Mouse (Mus musculus) kidney, postnatal 0 days (tissue): ENCODE results near the gene Cacna1s. TPM values are rescaled to one million over a fixed set of nuclear protein-coding genes. Genes with fewer than 3 reads are reported as not detected.

ENCODE experiments used
- ATAC-seq: fragments of 200-750 bp; cut with Nextera tagmentation; replicated peaks from 2 replicates; pipeline ENCODE4 v1.8.0; 2017; ENCODE audit warnings: low read depth, moderate number of reproducible peaks, moderate TSS enrichment, moderate library complexity; ENCODE audit not compliant: low FRiP score
- DNase-seq: peaks from one replicate; pipeline ENCODE4 v3.0.0-alpha.2; 2016; ENCODE audit warnings: low spot score
- H3K27ac ChIP-seq: fragments of 300-500 bp; sonication (generic); 2 replicates; pipeline ENCODE4 v1.5.1; 2014; ENCODE audit warnings: mild to moderate bottlenecking
- H3K27me3 ChIP-seq: fragments of 300-500 bp; sonication (generic); 2 replicates; pipeline ENCODE4 v1.6.1; 2014; ENCODE audit warnings: low read length, mixed read lengths; ENCODE audit not compliant: insufficient read depth
- H3K36me3 ChIP-seq: fragments of 300-500 bp; sonication (generic); 2 replicates; pipeline ENCODE4 v1.6.1; 2014; ENCODE audit warnings: low read length, mixed read lengths; ENCODE audit not compliant: insufficient read depth
- H3K4me1 ChIP-seq: fragments of 300-500 bp; sonication (generic); replicated peaks from 2 replicates; pipeline ENCODE4 v1.6.1; 2014; ENCODE audit warnings: antibody characterized with exemption, low read length, mixed read lengths; ENCODE audit not compliant: insufficient read depth
- H3K4me2 ChIP-seq: fragments of 300-500 bp; sonication (generic); 2 replicates; pipeline ENCODE4 v1.6.1; 2014; ENCODE audit warnings: mild to moderate bottlenecking, low read length, moderate library complexity, mixed read lengths
- H3K4me3 ChIP-seq: fragments of 300-500 bp; sonication (generic); replicated peaks from 2 replicates; pipeline ENCODE4 v1.5.1; 2014; ENCODE audit warnings: low read depth, low read length
- H3K9ac ChIP-seq: fragments of 300-500 bp; sonication (generic); 2 replicates; pipeline ENCODE4 v1.6.1; 2014; ENCODE audit warnings: low read depth, low read length
- H3K9me3 ChIP-seq: fragments of 300-500 bp; sonication (generic); replicated peaks from 2 replicates; pipeline ENCODE4 v1.6.1; 2016; ENCODE audit warnings: low read length, inconsistent platforms, mixed read lengths
- CTCF ChIP-seq: IDR thresholded peaks from 2 replicates; pipeline ENCODE4 v1.5.1; 2016; ENCODE audit warnings: antibody characterized with exemption, low read depth, mild to moderate bottlenecking, moderate library complexity
- WGBS: fragments of 180-500 bp; shearing (Covaris S2); extraction: QIAGEN DNeasy Blood & Tissue Kit; methylation state at CpG from one replicate; pipeline ENCODE4 v1.1.7; 2014; 5-methylcytosine and 5-hydroxymethylcytosine counted together
- polyA plus RNA-seq: library from polyadenylated mRNA; unstranded; fragments of >200 nt; fragmentation: Nextera tagmentation; extraction: Ambion mirVana; gene quantifications from 2 replicates; pipeline ENCODE4 v1.2.1, GENCODE M21; 2015

Cacna1s gene
- polyA plus RNA-seq, 1 experiment from 2014 or later, result 0.20 TPM

DNA sequence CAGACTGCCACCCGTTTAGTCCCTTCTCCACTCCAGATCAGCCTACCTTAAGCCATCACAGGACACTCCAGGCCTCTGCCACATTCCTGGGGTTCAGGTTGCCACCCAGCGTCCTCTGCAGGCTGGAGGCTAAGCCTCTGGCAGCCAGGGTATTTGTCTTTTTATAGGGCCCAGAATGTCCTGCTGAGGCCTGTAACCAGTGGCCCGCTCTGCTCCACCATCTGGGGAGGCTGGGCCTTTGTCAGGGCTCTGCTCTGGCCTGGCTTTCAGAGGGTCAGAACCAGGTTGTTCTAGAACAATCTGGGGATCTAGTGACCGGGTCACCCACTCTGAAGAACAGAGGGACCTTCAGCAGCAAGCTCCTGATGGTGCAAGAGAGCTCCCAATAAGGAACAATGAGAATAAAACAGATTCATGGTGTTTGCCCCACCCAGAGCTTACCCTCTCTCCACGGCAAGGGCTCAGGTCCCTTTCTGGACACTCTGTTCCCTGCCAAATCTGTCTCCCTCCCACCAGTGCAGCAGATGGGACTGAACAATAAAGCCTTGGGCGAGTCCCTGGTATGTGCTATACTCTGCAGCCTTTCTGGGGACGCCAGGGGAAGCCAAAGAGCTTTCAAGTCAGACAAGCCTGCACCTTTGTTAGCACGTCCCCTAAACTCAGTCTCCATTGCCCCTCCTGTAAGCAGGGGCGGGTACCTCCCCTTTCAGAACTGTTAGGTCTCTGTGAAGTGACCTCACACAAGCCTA is 8.7 kb downstream of the Cacna1s start:
- DNase-seq (no peak), ATAC-seq (no peak)
- Histone ChIP-seq H3K36me3 (no peaks in the 10 kb centered on the region), H3K27me3 (no peaks in the 10 kb centered on the region), H3K4me2 (no peak overlapping the region), H3K27ac (no peak overlapping the region), H3K9me3 (no peaks in the 10 kb centered on the region), H3K4me1 (no peaks in the 10 kb centered on the region), H3K9ac (no peak overlapping the region), H3K4me3 (no peak overlapping the region)
- 59% methylated on average over 9 of the region's 9 CpGs for whole genome bisulfite sequencing
- no peak for TF ChIP-seq CTCF

DNA sequence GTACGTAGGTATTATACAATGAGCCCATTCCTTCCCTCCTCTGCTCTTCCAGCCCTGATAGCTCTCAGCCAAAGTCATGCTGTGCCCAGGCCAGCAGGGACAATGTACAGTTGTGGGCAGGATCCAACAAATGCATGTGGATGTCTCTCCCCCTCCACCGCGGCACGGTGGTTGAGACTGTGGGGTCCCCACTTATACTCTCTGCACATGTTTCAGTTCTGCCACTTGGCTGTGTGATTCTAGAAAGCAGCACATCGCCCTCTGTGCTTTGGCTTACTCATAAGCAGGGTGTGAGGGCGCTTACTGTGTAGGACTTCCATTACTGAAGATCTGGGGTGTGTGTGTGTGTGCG is 9.2 kb downstream of the Cacna1s start:
- 87% methylated on average over 7 of the region's 7 CpGs for WGBS
- no peaks in the 10 kb centered on the region for H3K36me3 ChIP-seq
- H3K27ac ChIP-seq, result no peak overlapping the region
- no peaks in the 10 kb centered on the region for H3K27me3 ChIP-seq
- H3K9me3 ChIP-seq, result no peaks in the 10 kb centered on the region
- no peak overlapping the region for H3K4me3 ChIP-seq
- no peak overlapping the region for H3K9ac ChIP-seq
- TF ChIP-seq CTCF, result no peak
- DNase-seq (no peak), ATAC-seq (no peak)
- no peaks in the 10 kb centered on the region for H3K4me1 ChIP-seq
- no peak overlapping the region for H3K4me2 ChIP-seq

DNA sequence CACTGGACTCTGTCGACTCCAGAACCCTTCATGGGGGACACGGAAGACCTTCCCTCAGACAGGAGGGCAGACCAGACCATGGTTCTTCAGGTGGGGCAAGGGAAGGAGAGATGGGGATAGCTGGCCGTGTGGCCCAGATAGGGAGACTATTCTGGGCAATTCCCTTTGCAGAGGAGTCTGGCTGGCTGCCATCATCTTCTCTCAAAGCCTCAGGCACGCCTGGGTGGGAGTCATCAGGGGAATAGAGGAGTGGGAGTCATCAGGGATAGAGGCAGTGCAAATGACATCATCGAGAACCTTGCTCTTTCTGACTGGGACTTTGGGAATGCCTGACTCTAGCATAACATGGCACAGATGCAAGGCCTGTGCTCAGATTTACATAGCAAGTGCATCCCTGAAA is 11.4 kb downstream of the Cacna1s start:
- no peaks in the 10 kb centered on the region for H3K9me3 ChIP-seq
- H3K9ac ChIP-seq, result no peak overlapping the region
- H3K4me2 ChIP-seq, result no peak overlapping the region
- no peak for TF ChIP-seq CTCF
- no peak overlapping the region for H3K27ac ChIP-seq
- H3K4me3 ChIP-seq, result no peak overlapping the region
- H3K4me1 ChIP-seq, result no peaks in the 10 kb centered on the region
- ATAC-seq (no peak), DNase-seq (no peak)
- H3K36me3 ChIP-seq, result no peaks in the 10 kb centered on the region
- no peaks in the 10 kb centered on the region for H3K27me3 ChIP-seq
- WGBS, result 62% methylated on average over 5 of the region's 5 CpGs

DNA sequence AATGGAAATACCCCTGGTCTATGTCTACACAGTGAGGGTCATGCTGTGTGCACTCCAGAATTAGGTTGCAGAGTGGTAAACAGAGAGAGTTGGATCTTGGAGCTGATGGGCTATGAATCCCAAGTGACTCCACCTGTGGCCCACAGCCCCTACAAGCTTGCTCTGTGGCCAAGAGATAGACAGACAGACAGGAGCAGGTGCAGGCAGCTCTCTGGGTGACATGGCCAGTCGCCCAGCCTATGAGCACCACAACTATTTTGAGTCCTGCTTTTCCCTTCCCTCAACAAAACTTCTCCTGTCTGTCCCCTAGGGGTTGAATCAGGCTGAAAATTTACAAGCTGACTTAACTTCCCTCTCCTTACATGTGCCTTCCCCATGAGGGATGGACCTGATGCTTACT is 14.1 kb downstream of the Cacna1s start:
- Histone ChIP-seq H3K36me3 (no peaks in the 10 kb centered on the region), H3K27ac (no peak overlapping the region), H3K27me3 (no peaks in the 10 kb centered on the region), H3K4me2 (no peak overlapping the region), H3K4me1 (no peaks in the 10 kb centered on the region), H3K9ac (no peak overlapping the region), H3K4me3 (no peak overlapping the region), H3K9me3 (no peaks in the 10 kb centered on the region)
- ATAC-seq (no peak), DNase-seq (no peak)
- no peak for TF ChIP-seq CTCF
- WGBS, result 76% methylated on average over 1 of the region's 1 CpGs

DNA sequence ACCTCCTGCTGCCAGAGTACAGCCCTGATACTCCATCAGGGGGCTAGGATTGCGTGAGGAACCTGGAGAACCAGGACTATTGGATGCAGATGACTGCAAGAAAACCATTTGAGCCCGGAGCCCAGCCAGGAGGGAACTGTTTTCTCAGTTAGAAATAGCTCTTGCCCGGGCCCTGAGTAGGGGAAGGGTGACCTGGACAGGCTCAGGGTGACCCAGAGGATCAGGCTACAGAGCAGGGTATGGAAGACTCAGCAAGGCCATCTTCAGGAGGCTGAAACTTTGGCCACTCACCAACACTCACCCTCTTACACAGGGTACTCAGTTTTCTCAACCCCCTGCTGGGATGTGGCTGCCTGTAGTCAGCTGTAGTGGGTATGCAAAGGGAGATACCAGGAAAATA is 15.0 kb downstream of the Cacna1s start:
- WGBS, result 57% methylated on average over 3 of the region's 3 CpGs
- ATAC-seq, result no peak

DNA sequence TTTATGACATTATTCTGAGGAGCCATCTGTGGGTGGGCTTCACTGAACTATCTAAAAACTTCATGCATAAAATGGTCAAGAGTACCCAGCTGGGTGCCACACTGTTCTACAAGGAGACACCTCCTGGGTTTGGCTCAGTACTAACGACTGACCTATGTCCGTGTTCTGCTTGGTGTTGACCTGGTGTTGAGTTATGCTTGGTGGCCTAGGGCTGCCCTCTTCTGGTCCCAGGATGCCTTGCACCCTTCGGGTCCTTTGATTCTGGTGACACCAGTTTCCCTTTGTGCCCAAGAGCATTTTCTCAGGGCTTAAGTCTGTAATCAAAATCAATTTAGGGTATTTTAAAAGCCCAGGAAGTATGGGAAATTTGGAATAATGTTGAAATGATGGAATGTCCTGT is 23.5 kb downstream of the Cacna1s start:
- Histone ChIP-seq H3K27ac (no peak overlapping the region), H3K36me3 (no peaks in the 10 kb centered on the region), H3K9me3 (no peaks in the 10 kb centered on the region), H3K4me1 (no peaks in the 10 kb centered on the region), H3K9ac (no peak overlapping the region), H3K4me3 (no peak overlapping the region), H3K27me3 (no peaks in the 10 kb centered on the region), H3K4me2 (no peak overlapping the region)
- peak; percentile 57; the same call in 1 of the 2 replicates for ATAC-seq
- WGBS, result 5% methylated on average over 3 of the region's 3 CpGs
- peak; percentile 55 for DNase-seq
- peak; percentile 79 for TF ChIP-seq CTCF

More for the DNA sequence above, 15.0 kb downstream of the Cacna1s start:
- no peaks in the 10 kb centered on the region for H3K9me3 ChIP-seq
- H3K36me3 ChIP-seq, result no peaks in the 10 kb centered on the region
- no peak for TF ChIP-seq CTCF
- H3K27me3 ChIP-seq, result no peaks in the 10 kb centered on the region
- H3K9ac ChIP-seq, result no peak overlapping the region
- H3K27ac ChIP-seq, result no peak overlapping the region
- no peak overlapping the region for H3K4me2 ChIP-seq
- no peak for DNase-seq
- no peak overlapping the region for H3K4me3 ChIP-seq
- no peaks in the 10 kb centered on the region for H3K4me1 ChIP-seq

DNA sequence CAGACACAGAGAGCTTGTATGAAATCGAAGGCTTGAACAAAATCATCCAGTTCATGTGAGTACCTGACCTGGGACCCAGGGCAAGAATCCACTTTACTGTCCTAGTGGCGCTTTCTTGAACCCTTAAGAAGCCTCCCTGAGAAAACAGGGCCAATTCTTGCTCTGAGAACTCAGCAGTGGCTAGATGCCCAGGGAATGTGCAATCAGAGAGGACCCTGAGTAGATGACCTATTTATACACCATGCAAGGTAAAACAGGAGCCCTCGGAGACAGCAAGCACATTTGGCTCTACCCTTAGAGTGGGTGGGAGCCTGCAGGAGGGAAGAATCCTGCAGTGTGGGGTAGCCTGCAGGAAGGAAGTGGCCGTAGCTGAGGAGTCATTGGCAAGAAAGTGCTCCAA is 25.1 kb downstream of the Cacna1s start:
- no peak for DNase-seq
- no peaks in the 10 kb centered on the region for H3K36me3 ChIP-seq
- no peak overlapping the region for H3K27ac ChIP-seq
- TF ChIP-seq CTCF, result no peak
- no peak overlapping the region for H3K4me3 ChIP-seq
- H3K4me2 ChIP-seq, result no peak overlapping the region
- no peak overlapping the region for H3K9ac ChIP-seq
- WGBS, result 64% methylated on average over 4 of the region's 4 CpGs
- H3K9me3 ChIP-seq, result no peaks in the 10 kb centered on the region; the same call in 1 of the 2 replicates
- no peaks in the 10 kb centered on the region for H3K27me3 ChIP-seq
- H3K4me1 ChIP-seq, result no peaks in the 10 kb centered on the region
- ATAC-seq, result no peak
